Mouse (Mus musculus) heart, adult 2 months (tissue): ENCODE measurements around the gene H2-T24.

Source experiments
- CTCF ChIP-seq: fragments of 200-600 bp; IDR thresholded peaks from 2 replicates; pipeline ENCODE4 v1.8.1; 2022; ENCODE audit warnings: antibody characterized with exemption, mild to moderate bottlenecking, moderate library complexity
- POLR2A ChIP-seq: fragments of 200-500 bp; IDR thresholded peaks from 2 replicates; pipeline ENCODE4 v1.6.1; 2011; ENCODE audit warnings: mild to moderate bottlenecking, low read depth, low read length, control low read depth; ENCODE audit not compliant: insufficient read depth

GRCm38 (mm10) chr17:36025197-36025596, 4.8 kb upstream of the H2-T24 start:
- TF ChIP-seq CTCF (no peak), POLR2A (no peak)
